Mouse (Mus musculus) adipocyte (in vitro differentiated cells): Measurements from ENCODE around the gene Gm5415.
"Not testable (repeated sequence)": the region's sequence is repeated elsewhere in the genome, so short reads cannot be mapped to it uniquely, and the experiment has no call there.

ENCODE experiments used
- DNase-seq: peaks from one replicate; pipeline ENCODE4 v3.0.0-alpha.2; 2016; ENCODE audit warnings: low spot score

The Gm5415 gene

GRCm38 (mm10) chr1:32547194-32547593 is at the start of gene Gm5415:
Gene Gm5415 (minus strand): TSS chr1:32547294.
- DNase-seq, result not testable (repeated sequence)

GRCm38 (mm10) chr1:32568901-32569300 is 21.8 kb upstream of the Gm5415 start:
- DNase-seq, result no peak

DNA sequence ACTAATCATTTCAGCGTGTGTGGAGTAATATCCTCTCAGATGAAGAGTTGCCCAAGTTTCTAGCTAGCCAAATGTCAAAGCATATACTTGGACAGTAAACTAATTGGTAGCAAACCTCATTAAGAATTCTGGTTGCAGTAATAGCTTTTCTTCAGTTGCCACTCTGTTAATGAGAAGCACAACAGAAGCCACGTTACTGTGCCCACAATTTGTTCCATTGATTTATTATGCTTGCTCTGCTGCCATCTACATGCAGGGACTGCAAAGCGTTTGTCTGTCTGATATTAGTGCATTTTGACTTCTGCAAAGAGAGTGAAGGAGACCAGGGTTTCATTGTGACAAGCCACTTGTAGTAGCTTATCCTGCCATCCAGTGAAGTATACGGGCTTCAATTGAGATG is 6.8 kb upstream of the Gm5415 start:
- DNase-seq, result no peak

GRCm38 (mm10) chr1:32553459-32553858 is 6.4 kb upstream of the Gm5415 start:
- DNase-seq, result no peak

DNA sequence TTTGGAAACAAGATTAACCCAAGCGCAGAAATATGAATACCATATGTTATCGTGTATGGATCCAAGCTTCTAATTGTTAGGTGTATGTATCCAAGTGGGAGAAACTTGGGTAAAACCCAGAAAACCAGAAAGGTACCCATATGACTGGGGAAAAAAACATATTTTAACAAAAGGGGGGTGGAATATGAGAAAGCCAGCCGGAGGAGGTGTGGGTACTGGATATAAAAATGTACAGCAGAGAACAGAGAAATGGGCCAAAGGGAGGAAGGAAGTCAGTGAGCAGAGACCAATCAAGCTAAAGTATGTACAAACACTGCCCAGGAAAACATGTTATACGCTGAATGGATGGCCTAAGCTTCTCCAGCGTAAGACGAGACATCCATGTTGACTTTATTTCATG is 43.7 kb downstream of the Gm5415 start:
- DNase-seq, result no peak
